Mouse (Mus musculus) kidney, adult 9 months (tissue): ENCODE measurements at regions not wholly inside any gene's neighbourhood (a gene's known extent, or its start where the extent isn't known, plus 50 kb on each side); places are given as distances from the start of the nearest gene placed in this dataset.
A peak's percentile ranks its signal among the peaks of the same experiment; 100 is the strongest.

Experiments
- DNase-seq: peaks from one replicate; pipeline ENCODE4 v3.0.0; 2022

DNA sequence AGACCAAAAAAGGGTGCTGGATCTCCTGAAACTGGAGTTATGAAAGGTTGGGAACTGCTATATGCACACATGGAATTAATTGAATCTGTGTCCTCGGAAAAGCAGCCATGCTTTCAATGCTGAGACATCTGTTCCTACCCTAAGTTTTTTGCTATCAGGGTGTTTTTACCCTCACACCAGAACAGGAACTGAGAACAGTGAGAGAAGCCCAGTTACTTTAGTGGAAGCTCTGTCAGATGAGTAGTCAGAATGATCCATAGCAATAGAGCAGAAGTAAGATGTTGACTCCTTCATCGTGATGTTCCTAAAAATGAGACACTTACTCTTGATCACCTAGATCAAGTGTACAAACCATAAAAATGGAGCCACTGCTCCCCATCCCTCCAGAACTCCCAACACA, 468.7 kb upstream of the Vstm2b start:
- DNase-seq = no peak

DNA sequence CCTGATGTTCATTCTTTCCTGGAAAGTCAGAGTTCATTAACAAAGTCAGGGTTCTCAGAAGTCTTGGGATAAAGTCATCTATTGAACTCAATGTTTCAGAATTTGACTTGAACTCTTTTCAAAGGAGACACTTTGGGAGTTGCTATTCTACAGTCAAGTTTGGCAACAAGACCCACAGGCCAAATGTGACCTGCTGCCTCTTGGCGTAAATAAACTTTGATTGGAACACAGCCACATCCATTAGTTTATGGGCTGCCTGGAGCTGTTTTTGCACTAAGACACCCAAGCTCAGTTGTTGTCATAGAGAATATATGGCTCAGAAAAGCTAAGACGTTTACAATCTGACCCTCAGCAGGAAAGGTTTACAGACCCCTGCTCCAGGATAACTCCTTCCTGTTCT, 464.2 kb upstream of the Vstm2b start:
- peak; percentile 45 for DNase-seq

DNA sequence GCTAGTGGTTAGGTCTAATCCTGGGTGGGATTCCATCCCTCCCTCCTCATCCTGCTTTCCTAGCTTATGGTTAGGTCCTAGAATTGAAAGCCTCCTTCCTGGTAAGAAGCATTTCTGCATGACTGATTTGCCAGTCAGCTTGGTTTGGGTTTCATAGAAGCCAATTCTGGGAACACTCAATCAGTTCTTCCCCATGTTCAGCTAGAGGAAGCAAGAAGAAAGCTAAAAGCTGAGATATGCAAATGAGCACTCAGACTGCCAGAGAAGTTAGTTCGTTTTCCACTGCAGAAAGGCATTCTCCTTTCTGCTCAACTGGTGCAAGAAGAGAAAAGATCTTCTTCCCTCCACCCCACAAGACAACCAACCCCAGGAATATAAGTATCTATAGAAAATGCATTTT, 457.0 kb upstream of the Vstm2b start:
- no peak for DNase-seq

DNA sequence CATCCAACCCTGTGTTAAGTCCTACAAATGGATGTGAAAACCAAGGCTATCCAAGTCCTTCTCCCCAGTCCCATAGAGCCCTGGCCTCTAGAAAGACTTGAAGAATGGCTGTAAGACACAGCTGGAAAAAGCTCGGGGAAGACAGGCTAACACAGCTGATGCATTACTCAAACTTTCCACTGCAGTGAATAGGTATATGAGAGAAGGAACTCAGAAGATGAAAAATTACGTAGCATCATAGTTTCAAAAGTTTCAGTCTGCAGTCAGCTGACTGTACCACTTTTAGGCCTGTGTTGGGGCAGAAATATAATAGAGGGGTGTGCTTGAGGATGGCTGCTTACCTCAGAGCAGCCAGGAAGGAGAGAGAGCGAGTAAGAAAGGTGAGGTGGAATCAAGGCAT, 456.3 kb upstream of the Vstm2b start:
- DNase-seq = no peak

DNA sequence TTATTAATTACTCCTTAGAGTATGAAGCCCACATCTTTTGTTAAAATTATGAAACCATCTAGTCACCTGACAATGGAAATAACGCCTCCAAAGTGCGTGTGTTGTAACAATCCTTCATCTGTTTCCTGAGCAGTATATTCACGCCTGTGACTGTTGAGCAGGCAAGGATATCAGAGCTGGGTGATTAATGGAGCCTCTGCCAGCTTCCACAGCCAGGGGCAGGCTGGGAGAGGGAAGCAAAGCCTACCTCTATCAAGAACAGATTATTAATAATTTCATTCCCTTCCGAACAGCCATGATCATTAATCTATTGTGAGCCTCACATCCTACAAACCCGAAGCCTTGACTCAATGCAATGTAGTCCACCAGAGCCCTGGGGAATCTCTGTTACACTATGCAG, 431.7 kb upstream of the Vstm2b start:
- DNase-seq = no peak

DNA sequence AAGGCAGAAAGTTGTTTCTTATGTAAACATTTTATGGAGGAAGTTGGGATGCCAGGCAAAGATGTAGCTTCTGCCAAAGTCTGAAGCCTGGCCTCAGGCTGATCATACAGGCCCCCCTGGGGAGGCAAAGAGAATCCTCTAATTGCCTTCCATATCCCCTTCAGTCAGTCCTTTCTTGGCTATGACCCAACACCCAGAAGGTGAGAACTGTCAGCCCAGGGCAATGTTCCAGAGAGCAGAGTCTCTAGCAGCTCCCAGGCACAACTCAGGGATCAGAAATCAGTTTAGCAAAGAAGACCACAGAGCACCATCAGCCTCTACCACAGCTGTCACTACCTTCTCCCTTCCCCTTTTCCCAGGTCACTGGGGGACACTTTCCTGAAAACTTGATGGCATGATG, 410.9 kb upstream of the Vstm2b start:
- DNase-seq = peak; percentile 0

DNA sequence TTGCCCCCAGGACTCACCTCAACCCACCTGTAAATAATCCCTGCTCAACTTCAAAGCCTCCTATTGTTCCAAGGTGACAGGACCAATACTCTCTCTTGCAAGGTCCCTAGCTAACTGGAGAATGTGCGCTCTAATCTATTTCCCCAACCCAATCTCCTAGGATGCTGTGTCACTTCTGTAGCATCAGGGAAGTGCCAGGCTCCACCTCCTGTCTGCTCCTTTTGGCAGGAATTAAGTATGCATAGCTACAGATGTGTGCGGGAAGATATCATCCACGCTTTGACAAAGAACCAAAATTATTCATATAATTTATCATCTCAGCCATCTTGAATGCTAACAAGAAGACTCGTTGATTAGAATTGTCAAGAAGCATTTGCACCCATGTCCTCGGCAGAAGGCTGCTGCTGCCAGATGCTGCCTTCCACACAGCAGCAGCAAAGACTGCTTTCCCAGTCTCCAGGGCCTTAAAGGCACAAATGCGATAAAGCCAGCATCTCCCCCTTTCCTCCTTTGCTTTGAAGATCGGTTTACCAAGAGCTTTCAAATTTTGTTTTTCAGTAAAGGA, 375.3 kb upstream of the Vstm2b start:
- DNase-seq = no peak

DNA sequence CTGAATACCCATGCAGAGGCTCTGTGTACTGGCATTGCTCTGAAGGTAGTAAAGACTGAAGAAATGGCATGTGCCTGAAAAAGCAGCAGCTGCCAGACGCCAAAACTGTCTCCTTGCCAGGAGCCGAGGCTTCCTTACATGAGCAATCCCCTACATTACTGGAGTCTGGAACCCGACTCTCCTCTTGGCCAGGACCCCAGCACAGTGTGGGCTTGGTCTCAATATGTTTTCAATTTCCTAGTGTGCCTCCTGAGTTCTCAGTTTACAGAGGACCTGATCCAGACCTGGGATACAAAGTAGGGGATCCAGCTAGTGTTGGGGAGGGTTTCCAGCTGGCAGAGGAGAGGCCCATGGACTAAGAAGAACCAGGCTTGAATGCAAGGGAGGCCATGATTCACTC, 361.5 kb upstream of the Vstm2b start:
- no peak for DNase-seq

DNA sequence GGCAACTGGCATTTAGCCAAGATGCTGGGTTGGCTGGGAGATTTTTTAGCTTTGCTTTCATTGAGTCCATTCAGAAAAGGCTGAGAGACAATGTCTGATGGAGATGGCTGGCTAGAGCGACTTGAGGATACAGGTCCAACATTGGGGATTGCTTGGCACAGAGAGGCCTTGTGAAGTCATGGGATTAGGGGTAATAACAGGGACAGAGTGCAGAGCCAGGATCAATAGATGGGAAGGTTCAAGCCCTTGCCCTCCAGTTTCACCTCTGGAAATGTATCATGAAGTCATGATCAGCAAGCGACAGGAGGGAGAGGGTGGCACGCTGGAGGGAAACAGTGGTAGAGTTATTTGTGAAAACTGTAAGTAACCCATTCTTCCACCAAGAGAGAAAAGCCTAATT, 360.5 kb upstream of the Vstm2b start:
- no peak for DNase-seq

DNA sequence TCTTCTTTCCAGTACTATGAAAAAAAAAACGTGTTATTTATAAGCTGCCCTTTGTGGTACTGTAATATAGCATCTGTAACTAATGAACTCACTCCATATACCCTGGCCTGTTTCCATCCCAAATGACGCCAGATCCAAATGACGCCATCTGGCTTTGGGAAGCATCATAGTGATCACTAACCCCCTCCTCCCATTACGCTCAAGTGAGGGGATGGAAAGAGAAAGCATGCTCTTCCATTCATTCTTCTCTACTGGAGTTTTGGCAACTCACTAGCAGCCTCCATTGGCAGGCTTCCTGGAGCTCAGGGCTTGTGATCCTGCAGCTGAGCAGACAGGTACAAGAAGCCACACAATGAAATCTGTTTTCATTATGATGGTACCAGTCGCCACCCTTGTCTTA, 358.3 kb upstream of the Vstm2b start:
- no peak for DNase-seq

DNA sequence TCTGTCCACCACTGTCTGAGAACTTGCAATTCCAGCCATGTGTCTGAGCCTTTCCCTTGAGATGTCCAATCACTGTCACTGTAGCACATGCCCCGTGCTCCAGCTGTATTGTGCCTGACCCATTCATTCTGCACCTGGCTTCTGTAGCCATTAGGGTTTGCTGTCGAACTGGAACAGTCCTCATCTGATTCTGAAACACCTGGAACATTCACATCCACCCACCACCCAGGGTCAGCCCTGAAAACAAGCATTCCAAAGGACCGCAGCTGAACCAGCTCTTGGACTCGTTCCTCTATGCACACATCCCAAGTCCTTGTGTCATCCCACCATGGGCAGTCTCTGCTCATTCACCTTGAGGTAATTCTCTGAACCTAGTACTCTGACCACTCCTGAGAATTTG, 356.8 kb upstream of the Vstm2b start:
- no peak for DNase-seq

DNA sequence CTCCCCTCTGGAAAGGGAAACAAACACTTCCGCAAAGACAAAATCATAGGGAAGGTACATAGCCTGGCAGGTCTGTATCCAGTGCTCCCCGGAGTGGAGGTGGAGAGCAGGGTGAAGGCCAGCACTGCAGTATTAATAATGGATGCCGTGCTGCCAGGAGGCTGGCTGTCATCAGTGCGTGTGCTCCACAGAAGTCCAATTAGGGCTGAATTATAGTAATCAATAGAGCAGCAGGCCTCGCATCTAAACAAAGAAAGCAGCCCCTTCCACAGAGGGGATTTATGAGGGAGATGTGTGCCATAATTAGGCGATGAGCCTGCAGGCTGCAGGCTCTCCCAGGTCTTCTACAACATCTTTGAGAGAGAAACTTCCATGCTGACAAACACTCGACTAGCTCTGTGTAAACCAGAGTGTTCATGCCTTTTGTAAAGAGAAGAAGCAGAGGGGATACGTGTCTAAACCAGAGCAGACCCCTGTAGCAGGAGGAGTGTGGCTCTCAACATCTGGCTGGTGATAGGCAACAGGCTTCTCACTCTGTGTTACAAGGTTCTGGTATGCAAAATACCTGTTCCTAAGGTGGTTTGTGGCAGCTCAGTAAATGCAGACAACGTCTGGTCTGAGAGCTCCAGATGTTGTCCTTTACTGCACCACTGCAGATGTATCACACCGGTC, 334.5 kb upstream of the Vstm2b start:
- no peak for DNase-seq

DNA sequence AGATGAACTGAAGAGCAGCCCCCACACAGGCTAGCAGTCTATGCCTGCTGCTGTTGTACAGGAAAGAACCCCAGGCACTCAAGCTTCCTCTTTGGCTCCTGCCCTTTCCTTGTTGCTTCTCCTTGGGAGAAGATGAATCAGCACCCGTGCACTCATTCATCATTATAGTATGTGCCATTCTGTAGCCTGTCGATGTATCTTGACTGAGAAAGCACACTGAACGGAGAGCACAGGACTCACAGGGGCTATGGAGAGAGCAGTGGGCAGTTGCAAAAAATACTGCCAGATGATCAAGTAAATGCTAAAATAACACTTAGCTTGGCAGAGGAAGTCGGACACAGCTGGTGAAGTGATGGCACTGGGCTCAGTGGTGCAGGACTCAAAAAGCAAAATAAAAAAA, 322.2 kb upstream of the Vstm2b start:
- DNase-seq = no peak

DNA sequence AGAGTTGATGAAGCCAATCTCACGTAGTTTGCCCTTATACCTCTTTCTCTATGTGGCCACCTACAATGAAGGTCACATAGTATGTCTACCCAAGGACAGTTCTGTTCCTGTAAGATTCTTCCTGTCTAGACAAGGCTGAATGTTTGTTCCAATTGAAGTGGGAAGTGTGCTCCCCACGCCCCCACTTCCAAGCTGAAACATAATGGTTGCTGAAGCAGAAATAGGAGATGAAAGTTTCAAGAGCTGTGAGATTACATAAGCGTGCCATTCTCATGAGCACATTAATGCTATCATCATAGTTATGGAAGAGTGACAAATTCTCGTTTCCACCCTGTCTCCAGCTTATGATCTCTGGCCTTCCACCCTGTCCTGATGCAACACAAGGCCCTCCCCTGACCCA, 320.8 kb upstream of the Vstm2b start:
- DNase-seq = no peak

DNA sequence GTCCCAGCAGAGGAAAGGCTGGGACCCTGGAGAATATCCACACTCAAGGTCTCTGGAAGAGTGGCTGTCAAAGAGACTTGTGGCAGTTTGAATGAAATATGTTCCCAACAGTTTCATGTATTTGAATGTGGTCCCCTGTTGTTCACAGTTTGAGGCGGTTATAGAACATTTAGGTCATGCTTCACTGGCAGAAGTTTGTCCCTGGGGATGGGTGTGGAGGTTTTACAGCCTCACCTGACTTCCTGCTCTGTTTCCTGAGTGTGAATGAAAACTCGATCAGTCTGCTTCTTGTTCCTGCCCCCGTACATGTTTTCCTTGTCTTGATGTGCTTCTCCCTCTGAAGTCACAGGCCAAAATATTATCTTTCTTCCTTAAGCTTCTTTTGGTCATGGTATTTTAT, 277.4 kb upstream of the Vstm2b start:
- no peak for DNase-seq

DNA sequence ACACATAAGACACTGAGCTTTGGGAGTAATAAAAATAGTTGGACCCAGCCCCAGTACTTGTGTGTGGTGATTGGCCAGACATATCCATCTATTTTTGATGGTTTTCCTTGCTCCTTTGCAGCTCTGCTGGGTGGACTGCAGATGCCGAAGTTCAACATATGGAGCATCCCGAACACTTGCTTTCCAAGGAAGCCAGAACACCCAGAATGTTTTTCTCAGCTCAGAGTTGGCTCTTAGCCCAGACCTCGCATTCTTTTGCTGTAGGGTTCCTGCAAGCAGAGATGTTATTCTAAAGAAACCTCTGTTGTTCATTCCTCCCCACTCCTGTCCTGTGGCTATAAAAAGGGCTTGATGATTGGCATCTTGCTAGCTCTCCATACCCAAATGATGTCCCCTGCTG, 275.3 kb upstream of the Vstm2b start:
- DNase-seq = peak; percentile 27

DNA sequence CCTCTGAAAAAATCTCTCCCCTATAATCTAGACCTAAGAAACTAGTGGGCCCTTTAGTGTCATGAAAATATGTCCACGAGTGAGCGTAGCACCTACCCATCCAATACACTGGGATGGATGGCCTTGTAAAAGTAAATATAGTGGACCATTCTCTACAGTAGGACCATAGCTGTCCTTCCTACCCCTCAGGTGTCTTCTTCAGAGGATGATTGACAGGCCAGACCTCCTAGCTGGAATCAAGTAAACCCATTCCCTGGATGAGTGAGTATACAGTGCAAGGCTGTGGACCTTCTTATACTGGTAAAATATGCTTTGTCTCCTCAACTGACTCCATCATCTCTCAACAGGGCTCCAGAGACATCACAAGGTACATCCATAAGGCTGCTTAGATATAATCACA, 274.8 kb upstream of the Vstm2b start:
- no peak for DNase-seq

DNA sequence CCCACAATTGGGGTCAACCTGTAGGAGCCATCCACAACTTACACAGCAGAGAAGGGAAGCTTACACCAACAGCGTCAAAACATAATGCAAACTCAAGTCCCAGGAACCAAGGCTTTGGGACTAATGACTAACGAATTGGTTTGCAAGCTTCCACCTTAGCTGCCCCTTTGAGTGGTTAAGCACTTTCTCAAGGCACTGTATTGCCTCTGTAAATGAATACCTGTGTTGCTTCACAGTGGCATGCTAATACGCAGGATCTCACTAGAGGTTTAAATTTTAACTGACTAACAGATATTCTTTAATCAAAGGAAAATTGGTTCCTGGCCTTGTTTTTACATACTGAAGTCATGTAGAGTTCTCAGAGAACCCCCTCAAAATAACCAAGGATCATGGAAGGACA, 261.8 kb upstream of the Vstm2b start:
- peak; percentile 83 for DNase-seq

DNA sequence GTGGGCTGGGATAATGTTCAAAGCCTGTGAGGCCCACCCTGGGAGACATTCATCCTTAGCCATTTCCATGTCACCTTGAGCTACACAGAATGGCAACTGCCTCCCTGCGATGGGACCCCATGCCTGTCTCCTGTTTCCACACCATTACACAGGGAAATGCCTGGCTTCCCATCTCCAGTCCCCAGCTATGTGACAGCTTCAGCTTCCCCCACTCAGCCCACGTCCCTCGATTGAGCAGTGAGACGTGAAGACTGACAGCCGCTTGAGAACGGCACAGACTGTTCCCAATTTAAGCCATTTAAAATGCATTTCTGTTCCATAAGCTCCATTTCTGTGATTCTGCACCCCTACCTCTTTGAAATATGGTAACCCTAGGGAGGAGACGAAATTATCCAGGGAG, 243.1 kb upstream of the Vstm2b start:
- no peak for DNase-seq

DNA sequence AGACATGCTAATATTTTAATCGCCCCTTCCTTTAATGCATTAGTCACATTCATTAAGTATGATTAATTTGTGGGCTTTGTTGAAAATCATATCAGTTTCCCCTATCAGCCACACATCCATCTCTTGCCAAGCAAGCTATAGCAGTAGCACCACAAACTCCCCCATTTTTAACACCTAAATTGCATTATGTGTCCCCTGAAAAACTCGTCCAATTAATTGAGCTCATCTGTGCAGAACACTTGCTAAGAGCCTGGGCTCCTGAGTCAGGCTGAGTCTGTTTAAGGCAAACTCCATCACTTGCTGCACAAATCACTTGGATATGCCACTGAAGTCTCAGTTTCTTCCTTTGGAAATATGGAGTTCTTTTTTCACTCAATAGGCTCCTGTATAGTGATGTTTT, 242.7 kb upstream of the Vstm2b start:
- no peak for DNase-seq

DNA sequence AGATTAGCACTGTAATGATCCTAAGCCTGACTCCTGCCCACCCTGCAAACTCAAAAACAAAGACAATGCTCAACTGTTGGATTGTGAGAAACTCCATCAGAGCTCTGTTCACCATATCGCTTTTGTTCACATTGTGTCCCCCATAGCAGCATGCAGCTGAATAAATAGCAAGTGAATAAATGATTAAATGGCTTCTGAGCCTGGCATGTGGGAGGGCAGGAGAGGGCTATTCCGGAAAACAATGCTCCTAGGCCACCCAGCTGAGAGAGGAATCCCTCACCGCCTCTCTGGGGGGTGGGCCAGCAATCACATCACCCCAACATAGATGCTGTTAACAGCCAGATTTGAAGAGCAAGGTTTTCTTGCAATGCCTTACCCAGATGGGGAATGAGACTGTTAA, 238.5 kb upstream of the Vstm2b start:
- DNase-seq = no peak

DNA sequence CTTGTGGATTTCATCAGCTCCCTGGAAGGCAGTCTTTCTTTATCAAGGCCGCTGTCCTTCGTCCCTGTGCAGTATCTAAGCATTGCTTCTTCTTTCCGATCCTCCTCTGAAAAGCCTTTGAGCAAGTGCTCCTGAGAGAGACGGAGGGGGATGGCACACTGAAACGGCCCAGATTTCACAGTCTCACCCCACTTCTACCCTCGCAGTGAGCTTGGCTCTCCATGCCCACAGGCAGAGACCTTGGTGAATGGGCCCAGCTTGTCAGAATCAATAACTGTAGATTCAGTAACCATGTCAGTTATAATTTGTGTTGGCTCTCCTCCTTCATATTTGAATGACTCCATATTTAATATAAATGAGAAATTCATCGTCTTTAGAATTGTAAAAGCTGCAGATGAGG, 234.3 kb upstream of the Vstm2b start:
- DNase-seq = no peak

DNA sequence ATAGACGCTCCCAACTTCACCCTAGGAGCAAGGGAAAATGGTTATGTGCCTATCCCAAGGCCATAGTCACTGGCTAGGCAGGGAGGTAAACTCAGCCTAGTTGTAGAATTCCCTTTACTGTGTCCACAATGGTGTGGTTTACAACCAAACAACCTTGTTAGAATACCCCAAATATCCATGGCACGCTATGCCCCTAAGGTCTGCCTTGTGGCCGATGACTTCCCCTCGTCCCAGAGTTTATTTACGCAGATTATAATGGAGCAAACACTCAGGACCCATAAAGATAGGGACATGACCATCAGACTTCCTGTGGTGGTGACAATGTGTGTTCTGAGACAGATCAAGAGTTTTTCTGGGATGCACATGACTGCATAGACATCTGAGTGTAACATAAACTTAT, 231.5 kb upstream of the Vstm2b start:
- no peak for DNase-seq

DNA sequence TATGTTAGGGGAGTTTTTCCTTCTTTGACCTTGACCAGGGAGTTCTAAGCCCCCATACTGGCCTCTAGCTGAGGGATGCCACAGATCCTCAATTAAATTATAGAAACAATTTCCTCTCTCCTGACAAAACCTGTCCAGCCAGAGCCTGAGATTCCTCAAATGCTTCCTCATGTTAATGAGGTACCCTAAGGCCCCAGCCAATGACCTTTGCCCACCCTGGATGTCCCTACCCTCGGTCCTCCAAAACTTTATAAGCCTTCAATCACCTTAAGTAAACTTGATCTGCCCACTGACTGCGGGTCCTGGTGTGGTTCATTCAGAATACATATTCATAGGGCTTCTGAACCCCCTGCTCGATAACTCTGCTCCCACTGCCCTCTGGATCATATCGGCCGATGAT, 227.7 kb upstream of the Vstm2b start:
- peak; percentile 64 for DNase-seq

DNA sequence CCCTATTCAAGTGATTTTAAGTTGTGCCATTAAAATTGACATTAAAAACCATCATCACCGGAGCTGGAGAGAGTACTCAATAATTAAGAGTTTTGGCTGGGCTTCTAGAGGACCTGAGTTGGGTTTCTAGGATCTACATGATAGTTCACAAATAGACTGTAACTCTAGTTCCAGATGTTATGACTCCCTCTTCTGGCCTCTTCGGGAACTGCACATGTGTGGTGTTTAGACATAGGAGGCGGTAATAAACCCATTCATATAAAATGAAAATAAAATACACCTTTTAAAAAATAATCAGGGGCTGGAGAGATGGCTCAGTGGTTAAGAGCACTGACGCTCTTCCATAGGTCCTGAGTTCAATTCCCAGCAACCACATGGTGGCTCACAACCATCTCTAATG, 227.1 kb upstream of the Vstm2b start:
- peak; percentile 54 for DNase-seq

DNA sequence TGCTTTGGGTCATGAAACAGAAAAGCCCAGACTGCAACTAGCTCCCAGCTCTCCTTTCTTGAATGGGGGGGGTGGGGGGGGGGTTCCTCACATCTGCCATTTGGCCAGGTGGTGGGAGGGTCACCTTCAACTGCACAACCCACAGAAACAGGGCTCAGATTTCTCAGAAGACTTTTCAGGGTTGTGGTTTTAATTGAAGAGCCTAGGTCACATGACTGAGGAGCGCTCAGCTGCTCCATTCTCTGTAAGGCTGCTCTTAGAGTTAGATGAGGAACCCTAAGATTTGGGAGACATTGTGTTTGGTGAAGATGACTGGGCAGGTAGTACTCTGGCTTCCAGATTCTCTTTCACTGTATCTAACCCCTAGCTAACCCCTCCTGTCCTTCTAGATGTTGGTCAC, 225.8 kb upstream of the Vstm2b start:
- no peak for DNase-seq
